Mouse (Mus musculus): ENCODE measurements around the gene Jmy.

DNA sequence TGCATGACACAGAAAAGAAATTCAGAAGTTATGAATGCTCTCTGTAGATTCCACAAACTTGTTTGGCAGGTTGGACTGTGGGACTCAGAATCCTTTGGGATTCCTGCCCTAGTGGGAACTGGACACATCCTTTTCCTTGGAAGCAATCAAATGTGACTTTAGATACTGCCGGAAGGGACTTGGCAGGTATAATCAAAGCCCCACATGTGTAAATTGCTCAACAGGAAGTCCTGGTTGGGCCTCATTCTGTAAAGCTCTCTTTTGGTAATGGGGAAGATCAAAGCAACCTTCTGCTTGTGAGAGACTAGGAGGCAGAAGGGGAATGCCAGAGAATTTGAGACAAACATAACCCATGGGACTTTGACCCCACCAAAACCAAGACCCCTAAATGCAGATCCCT is 46.4 kb upstream of the Jmy start:
- TF ChIP-seq CTCF (IDR thresholded peaks at IDR 0.05; ENCODE audit: low read depth, low read length) (no peak), POLR2A (IDR thresholded peaks at IDR 0.05; ENCODE audit: extremely low read depth, insufficient read depth, low read length) (no peak)
